Mouse (Mus musculus): ENCODE results near the gene Ptpn21. TPM values are rescaled to one million over a fixed set of nuclear protein-coding genes. Genes with fewer than 3 reads are reported as not detected.

The Ptpn21 gene
- polyA plus RNA-seq, 1 experiment from 2014 or later: 7.7 TPM

- H3K36me3 ChIP-seq: peaks cover 9% of the 10 kb centered on the region; the same call in 1 of the 2 replicates
- H3K4me3 ChIP-seq (replicated peaks): no peak overlapping the region
- H3K4me2 ChIP-seq (replicated peaks): no peak overlapping the region
- H3K9me3 ChIP-seq: no peaks in the 10 kb centered on the region
- H3K27me3 ChIP-seq (replicated peaks): no peaks in the 10 kb centered on the region
- ATAC-seq: no peak
- 47% methylated on average over 14 of the region's 14 CpGs for WGBS
- no peak overlapping the region for H3K27ac ChIP-seq
- H3K4me1 ChIP-seq (replicated peaks): no peaks in the 10 kb centered on the region
- no peak overlapping the region for H3K9ac ChIP-seq
These were observed 59.9 kb downstream of the Ptpn21 start for GRCm38 (mm10) chr12:98677336-98677735.

GRCm38 (mm10) chr12:98676861-98677260 lies 60.3 kb downstream of the Ptpn21 start:
- no peak for ATAC-seq
- WGBS: 93% methylated on average over 6 of the region's 6 CpGs
- H3K27ac ChIP-seq: no peak overlapping the region

GRCm38 (mm10) chr12:98674627-98675143 lies 62.5 kb downstream of the Ptpn21 start:
- H3K4me2 ChIP-seq (replicated peaks): peak overlapping the region; percentile 46
- H3K9me3 ChIP-seq: no peaks in the 10 kb centered on the region
- no peaks in the 10 kb centered on the region for H3K4me1 ChIP-seq (replicated peaks)
- 17% methylated on average over 9 of the region's 9 CpGs for WGBS
- peak overlapping the region; percentile 14; the same call in 1 of the 2 replicates for H3K9ac ChIP-seq
- 0 out of 2 replicates have a peak, but pooled peaks cover 5% of the 10 kb centered on the region for H3K36me3 ChIP-seq
- ATAC-seq: peak; percentile 92
- H3K27me3 ChIP-seq (replicated peaks): no peaks in the 10 kb centered on the region
- H3K4me3 ChIP-seq (replicated peaks): peak overlapping the region; percentile 29
- H3K27ac ChIP-seq: peak overlapping the region; percentile 44

More at GRCm38 (mm10) chr12:98676861-98677260, 60.3 kb downstream of the Ptpn21 start:
- Histone ChIP-seq H3K4me3 (replicated peaks) (no peak overlapping the region), H3K27me3 (replicated peaks) (no peaks in the 10 kb centered on the region), H3K9ac (no peak overlapping the region), H3K4me2 (replicated peaks) (no peak overlapping the region), H3K9me3 (no peaks in the 10 kb centered on the region), H3K36me3 (peaks cover 9% of the 10 kb centered on the region; the same call in 1 of the 2 replicates), H3K4me1 (replicated peaks) (no peaks in the 10 kb centered on the region)

GRCm38 (mm10) chr12:98673879-98674278 lies 63.3 kb downstream of the Ptpn21 start:
- Histone ChIP-seq H3K4me3 (replicated peaks) (no peak overlapping the region), H3K27me3 (replicated peaks) (no peaks in the 10 kb centered on the region), H3K4me1 (replicated peaks) (no peaks in the 10 kb centered on the region), H3K27ac (no peak overlapping the region), H3K4me2 (replicated peaks) (no peak overlapping the region), H3K36me3 (no peaks in the 10 kb centered on the region), H3K9me3 (no peaks in the 10 kb centered on the region), H3K9ac (no peak overlapping the region)
- 66% methylated on average over 6 of the region's 6 CpGs for WGBS
- no peak for ATAC-seq

- Histone ChIP-seq H3K4me1 (replicated peaks) (no peaks in the 10 kb centered on the region), H3K9me3 (no peaks in the 10 kb centered on the region), H3K27me3 (replicated peaks) (no peaks in the 10 kb centered on the region), H3K27ac (no peak overlapping the region), H3K9ac (no peak overlapping the region), H3K4me2 (replicated peaks) (no peak overlapping the region), H3K36me3 (no peaks in the 10 kb centered on the region), H3K4me3 (replicated peaks) (no peak overlapping the region)
- WGBS: 74% methylated on average over 4 of the region's 4 CpGs
- ATAC-seq: no peak
These were observed 66.8 kb downstream of the Ptpn21 start for GRCm38 (mm10) chr12:98670429-98670828.

- Histone ChIP-seq H3K4me2 (replicated peaks) (no peak overlapping the region), H3K36me3 (no peaks in the 10 kb centered on the region), H3K4me1 (replicated peaks) (no peaks in the 10 kb centered on the region), H3K27ac (no peak overlapping the region), H3K4me3 (replicated peaks) (no peak overlapping the region), H3K9me3 (no peaks in the 10 kb centered on the region), H3K27me3 (replicated peaks) (no peaks in the 10 kb centered on the region), H3K9ac (no peak overlapping the region)
- 86% methylated on average over 5 of the region's 5 CpGs for WGBS
- ATAC-seq: no peak
These were observed 67.3 kb downstream of the Ptpn21 start for GRCm38 (mm10) chr12:98669864-98670263.

- H3K4me3 ChIP-seq (replicated peaks): no peak overlapping the region
- no peak overlapping the region for H3K4me2 ChIP-seq (replicated peaks)
- H3K27me3 ChIP-seq (replicated peaks): no peaks in the 10 kb centered on the region
- no peak for ATAC-seq
- H3K36me3 ChIP-seq: no peaks in the 10 kb centered on the region
- H3K4me1 ChIP-seq (replicated peaks): no peaks in the 10 kb centered on the region
- H3K27ac ChIP-seq: no peak overlapping the region
- WGBS: 72% methylated on average over 10 of the region's 10 CpGs
- no peak overlapping the region for H3K9ac ChIP-seq
- H3K9me3 ChIP-seq: no peaks in the 10 kb centered on the region
These were observed 68.1 kb downstream of the Ptpn21 start for GRCm38 (mm10) chr12:98669086-98669485.

GRCm38 (mm10) chr12:98668132-98668814 lies 68.9 kb downstream of the Ptpn21 start:
- Histone ChIP-seq H3K4me2 (replicated peaks) (no peak overlapping the region), H3K36me3 (no peaks in the 10 kb centered on the region), H3K4me3 (replicated peaks) (no peak overlapping the region), H3K9me3 (no peaks in the 10 kb centered on the region), H3K4me1 (replicated peaks) (no peaks in the 10 kb centered on the region), H3K27ac (no peak overlapping the region), H3K9ac (no peak overlapping the region), H3K27me3 (replicated peaks) (no peaks in the 10 kb centered on the region)
- peak; percentile 71 for ATAC-seq
- WGBS: 39% methylated on average over 10 of the region's 10 CpGs

- H3K9me3 ChIP-seq: no peaks in the 10 kb centered on the region
- H3K27me3 ChIP-seq (replicated peaks): no peaks in the 10 kb centered on the region
- no peak overlapping the region for H3K4me2 ChIP-seq (replicated peaks)
- H3K27ac ChIP-seq: no peak overlapping the region
- no peak overlapping the region for H3K9ac ChIP-seq
- H3K4me3 ChIP-seq (replicated peaks): no peak overlapping the region
- H3K4me1 ChIP-seq (replicated peaks): no peaks in the 10 kb centered on the region
- no peaks in the 10 kb centered on the region for H3K36me3 ChIP-seq
- WGBS: 90% methylated on average over 7 of the region's 7 CpGs
- ATAC-seq: no peak
These were observed 74.6 kb downstream of the Ptpn21 start for GRCm38 (mm10) chr12:98662617-98663016.

- no peak for ATAC-seq
- no peaks in the 10 kb centered on the region for H3K4me1 ChIP-seq (replicated peaks)
- no peak overlapping the region for H3K27ac ChIP-seq
- WGBS: 68% methylated on average over 2 of the region's 2 CpGs
- H3K4me2 ChIP-seq (replicated peaks): no peak overlapping the region
- no peaks in the 10 kb centered on the region for H3K36me3 ChIP-seq
- H3K9me3 ChIP-seq: no peaks in the 10 kb centered on the region
- H3K27me3 ChIP-seq (replicated peaks): no peaks in the 10 kb centered on the region
- H3K4me3 ChIP-seq (replicated peaks): no peak overlapping the region
- H3K9ac ChIP-seq: no peak overlapping the region
These were observed 80.3 kb downstream of the Ptpn21 start for GRCm38 (mm10) chr12:98656873-98657272.

- H3K9ac ChIP-seq: no peak overlapping the region
- H3K27me3 ChIP-seq (replicated peaks): no peaks in the 10 kb centered on the region
- no peaks in the 10 kb centered on the region for H3K4me1 ChIP-seq (replicated peaks)
- H3K4me2 ChIP-seq (replicated peaks): no peak overlapping the region
- H3K27ac ChIP-seq: no peak overlapping the region
- no peak overlapping the region for H3K4me3 ChIP-seq (replicated peaks)
- no peaks in the 10 kb centered on the region for H3K36me3 ChIP-seq
- ATAC-seq: no peak
- H3K9me3 ChIP-seq: no peaks in the 10 kb centered on the region
These were observed 92.4 kb downstream of the Ptpn21 start for GRCm38 (mm10) chr12:98644852-98645251.

- Histone ChIP-seq H3K4me1 (replicated peaks) (0 out of 2 replicates have a peak, but pooled peaks cover 2% of the 10 kb centered on the region), H3K9ac (peak overlapping the region; percentile 63), H3K9me3 (no peaks in the 10 kb centered on the region), H3K27ac (peak overlapping the region; percentile 37; the same call in 1 of the 2 replicates), H3K36me3 (no peaks in the 10 kb centered on the region), H3K27me3 (replicated peaks) (no peaks in the 10 kb centered on the region), H3K4me3 (replicated peaks) (peak overlapping the region; percentile 74), H3K4me2 (replicated peaks) (peak overlapping the region; percentile 68)
- WGBS: 1% methylated on average over 16 of the region's 16 CpGs
- peak; percentile 92 for ATAC-seq
These were observed 108.8 kb downstream of the Ptpn21 start for GRCm38 (mm10) chr12:98628260-98628970.
